Comparison of ENCODE assay signal across 31 mouse cellular contexts in genomic region chr7:3948223-3948622, GRCm38 (mm10). TPM values are rescaled to one million over a fixed set of nuclear protein-coding genes. Genes with fewer than 3 reads are reported as not detected.
"Had no signal": no experiment of that assay in that cellular context is flagged by ENCODE, and none has a peak within 500 bp of the region (broad histone marks: within the 10 kb centered on the region; RNA-seq: fewer than 3 reads in every experiment).

No protein-coding gene starts in this region.

- H3K27ac ChIP-seq: heart, embryonic 10.5 days; hindbrain, embryonic 13.5 days; hindbrain, embryonic 15.5 days; hindbrain, postnatal 0 days; kidney, embryonic 15.5 days; layer of hippocampus, adult 2 months; left cerebral cortex, adult 2 months; limb, embryonic 10.5 days; limb, embryonic 12.5 days had no signal

- H3K36me3 ChIP-seq: heart, embryonic 10.5 days; heart, embryonic 12.5 days; hindbrain, embryonic 13.5 days; hindbrain, embryonic 15.5 days; kidney, embryonic 15.5 days; limb, embryonic 10.5 days; limb, embryonic 12.5 days had no signal

- ATAC-seq: forebrain, postnatal 0 days; hindbrain, postnatal 0 days; intestine, embryonic 16.5 days had no signal

- H3K27me3 ChIP-seq: heart, embryonic 12.5 days; hindbrain, embryonic 13.5 days; hindbrain, embryonic 15.5 days; kidney, embryonic 15.5 days; limb, embryonic 12.5 days had no signal

- H3K4me1 ChIP-seq: heart, embryonic 10.5 days; heart, embryonic 12.5 days; hindbrain, embryonic 13.5 days; hindbrain, embryonic 15.5 days; kidney, embryonic 15.5 days; limb, embryonic 10.5 days; limb, embryonic 12.5 days had no signal

- H3K9me3 ChIP-seq: heart, embryonic 10.5 days; hindbrain, embryonic 13.5 days; hindbrain, embryonic 15.5 days; kidney, embryonic 15.5 days; limb, embryonic 10.5 days had no signal

- H3K9ac ChIP-seq: forebrain, postnatal 0 days; heart, embryonic 12.5 days; hindbrain, embryonic 13.5 days; hindbrain, embryonic 15.5 days; kidney, embryonic 15.5 days; limb, embryonic 12.5 days had no signal

- H3K4me3 ChIP-seq: heart, embryonic 10.5 days; heart, embryonic 12.5 days; hindbrain, embryonic 13.5 days; hindbrain, embryonic 15.5 days; kidney, embryonic 15.5 days; layer of hippocampus, adult 2 months; left cerebral cortex, adult 2 months; limb, embryonic 10.5 days; limb, embryonic 12.5 days had no signal

- DNase-seq: forebrain, postnatal 0 days; gastrocnemius, postnatal 14 days; heart, adult 18-20 months; heart, postnatal 14 days; heart, postnatal 36 days; kidney, adult 11 months; kidney, adult 2 months; kidney, adult 9 months; kidney, postnatal 10 days; kidney, postnatal 25 days; kidney, postnatal 4 days; liver had no signal

- H3K4me2 ChIP-seq: heart, embryonic 12.5 days; hindbrain, embryonic 13.5 days; hindbrain, embryonic 15.5 days; kidney, embryonic 15.5 days; limb, embryonic 12.5 days had no signal

RNA-seq across cellular contexts. Expression of gene Lilra6, which starts 32.9 kb away (rescaled TPM):
- total RNA-seq: gastrocnemius, postnatal 14 days; hindbrain, postnatal 0 days; layer of hippocampus, adult 2 months; layer of hippocampus, postnatal 10 days; layer of hippocampus, postnatal 25 days; left cerebral cortex, adult 2 months; left cerebral cortex, postnatal 14 days; left cerebral cortex, postnatal 36 days had no signal
- polyA plus RNA-seq: forebrain, postnatal 0 days; heart, embryonic 10.5 days; heart, embryonic 12.5 days; heart, embryonic 14.5 days; hindbrain, embryonic 11.5 days; hindbrain, embryonic 13.5 days; hindbrain, embryonic 15.5 days; hindbrain, postnatal 0 days; limb, embryonic 10.5 days; limb, embryonic 12.5 days had no signal

RNA-seq across cellular contexts. Expression of gene Gm14548, which starts 50.3 kb away (rescaled TPM):
- total RNA-seq: gastrocnemius, adult 18-20 months; gastrocnemius, adult 8-10 months; heart, adult 18-20 months; heart, postnatal 14 days; hindbrain, postnatal 0 days; layer of hippocampus, adult 2 months; layer of hippocampus, postnatal 10 days; layer of hippocampus, postnatal 25 days; left cerebral cortex, adult 2 months; left cerebral cortex, postnatal 14 days; left cerebral cortex, postnatal 36 days had no signal
- polyA plus RNA-seq: heart, embryonic 10.5 days; heart, embryonic 12.5 days; heart, embryonic 14.5 days; hindbrain, embryonic 11.5 days; hindbrain, embryonic 13.5 days; hindbrain, embryonic 15.5 days; hindbrain, postnatal 0 days; kidney, embryonic 15.5 days; limb, embryonic 10.5 days; limb, embryonic 12.5 days had no signal
